Mouse (Mus musculus) embryonic facial prominence, embryonic 11.5 days (tissue): ENCODE measurements around the gene Alyref. TPM values are rescaled to one million over a fixed set of nuclear protein-coding genes. Genes with fewer than 3 reads are reported as not detected.
"Not testable (repeated sequence)": the region's sequence is repeated elsewhere in the genome, so short reads cannot be mapped to it uniquely, and the experiment has no call there.

Experiments
- ATAC-seq: fragments of 200-750 bp; cut with Nextera tagmentation; replicated peaks from 2 replicates; pipeline ENCODE4 v1.8.0; 2017; ENCODE audit warnings: low read depth; ENCODE audit not compliant: insufficient number of reproducible peaks, low FRiP score, low TSS enrichment
- DNase-seq: peaks from one replicate; pipeline ENCODE4 v3.0.0-alpha.2; 2015; ENCODE audit warnings: low spot score
- H3K27ac ChIP-seq: fragments of 300-500 bp; sonication (generic); replicated peaks from 2 replicates; pipeline ENCODE4 v1.5.1; 2014; ENCODE audit warnings: mild to moderate bottlenecking, low read depth, low read length, control low read depth
- H3K27me3 ChIP-seq: fragments of 300-500 bp; sonication (generic); 2 replicates; pipeline ENCODE4 v1.6.1; 2014; ENCODE audit warnings: mild to moderate bottlenecking, low read length, moderate library complexity, mixed read lengths; ENCODE audit not compliant: control insufficient read depth, insufficient read depth
- H3K36me3 ChIP-seq: fragments of 300-500 bp; sonication (generic); replicated peaks from 2 replicates; pipeline ENCODE4 v1.6.1; 2014; ENCODE audit warnings: low read depth, mild to moderate bottlenecking, low read length, moderate library complexity, mixed read lengths; ENCODE audit not compliant: control insufficient read depth, insufficient read depth
- H3K4me1 ChIP-seq: fragments of 300-500 bp; sonication (generic); 2 replicates; pipeline ENCODE4 v1.6.1; 2014; ENCODE audit warnings: low read length, mixed read lengths; ENCODE audit not compliant: control insufficient read depth, insufficient read depth
- H3K4me2 ChIP-seq: fragments of 300-500 bp; sonication (generic); 2 replicates; pipeline ENCODE4 v1.6.1; 2014; ENCODE audit warnings: low read depth, mild to moderate bottlenecking, control low read depth, low read length, moderate library complexity
- H3K4me3 ChIP-seq: fragments of 300-500 bp; sonication (generic); 2 replicates; pipeline ENCODE4 v1.5.1; 2014; ENCODE audit warnings: low read depth, low read length, control low read depth
- H3K9ac ChIP-seq: fragments of 300-500 bp; sonication (generic); replicated peaks from 2 replicates; pipeline ENCODE4 v1.6.1; 2014; ENCODE audit warnings: mild to moderate bottlenecking, control low read depth, low read length
- H3K9me3 ChIP-seq: fragments of 300-500 bp; sonication (generic); replicated peaks from 2 replicates; pipeline ENCODE4 v1.6.1; 2016; ENCODE audit warnings: mild to moderate bottlenecking, low read length, inconsistent platforms, mixed read lengths; ENCODE audit not compliant: control insufficient read depth
- WGBS: fragments of 180-500 bp; shearing (Covaris S2); extraction: QIAGEN DNeasy Blood & Tissue Kit; methylation state at CpG from one replicate; pipeline ENCODE4 v1.1.7; 2014; 5-methylcytosine and 5-hydroxymethylcytosine counted together
- polyA plus RNA-seq: library from polyadenylated mRNA; unstranded; fragments of >200 nt; fragmentation: Nextera tagmentation; extraction: Ambion mirVana; gene quantifications from 2 replicates; pipeline ENCODE4 v1.2.1, GENCODE M21; 2014

Gene Alyref
- polyA plus RNA-seq, 1 experiment from 2014 or later, result 893 TPM

- not testable (repeated sequence) for H3K9ac ChIP-seq, H3K4me3 ChIP-seq, DNase-seq, H3K9me3 ChIP-seq, ATAC-seq, H3K4me2 ChIP-seq, H3K27me3 ChIP-seq, H3K27ac ChIP-seq
- Histone ChIP-seq H3K4me1 (peaks cover 14% of the 10 kb centered on the region), H3K36me3 (peaks cover 15% of the 10 kb centered on the region)
- 96% methylated on average over 2 of the region's 2 CpGs for WGBS
Observed at GRCm38 (mm10) chr11:120582982-120583293, 15.2 kb downstream of the Alyref start.

GRCm38 (mm10) chr11:120582268-120582981, 15.7 kb downstream of the Alyref start:
- WGBS, result 82% methylated on average over 8 of the region's 8 CpGs
- peaks cover 17% of the 10 kb centered on the region for H3K36me3 ChIP-seq

GRCm38 (mm10) chr11:120581490-120582267, 16.5 kb downstream of the Alyref start, which contains the start of gene Arhgdia:
TSS of gene Arhgdia (minus strand) at chr11:120581624.
- no peaks in the 10 kb centered on the region for H3K27me3 ChIP-seq
- H3K27ac ChIP-seq, result peak within 1 kb of the TSS; percentile 89
- WGBS, result 6% methylated on average over 61 of the region's 75 CpGs
- H3K36me3 ChIP-seq, result peaks cover 17% of the 10 kb centered on the region
- ATAC-seq, result no peak; the same call in 1 of the 2 replicates
- peak within 1 kb of the TSS; percentile 95 for H3K9ac ChIP-seq
- peaks cover 14% of the 10 kb centered on the region for H3K4me1 ChIP-seq
- DNase-seq, result peak; percentile 87
- H3K4me2 ChIP-seq, result peak within 1 kb of the TSS; percentile 90
- peak within 1 kb of the TSS; percentile 94 for H3K4me3 ChIP-seq
- H3K9me3 ChIP-seq, result peaks cover 3% of the 10 kb centered on the region

More at GRCm38 (mm10) chr11:120582268-120582981, 15.7 kb downstream of the Alyref start:
- H3K4me1 ChIP-seq, result peaks cover 14% of the 10 kb centered on the region
- peak overlapping the region; percentile 89 for H3K27ac ChIP-seq
- peak overlapping the region; percentile 90 for H3K4me2 ChIP-seq
- DNase-seq, result peak; percentile 38
- no peak for ATAC-seq
- no peaks in the 10 kb centered on the region for H3K27me3 ChIP-seq
- peak overlapping the region; percentile 95 for H3K9ac ChIP-seq
- H3K9me3 ChIP-seq, result peaks cover 3% of the 10 kb centered on the region
- peak overlapping the region; percentile 94; the same call in 1 of the 2 replicates for H3K4me3 ChIP-seq

- peaks cover 3% of the 10 kb centered on the region for H3K9me3 ChIP-seq
- no peaks in the 10 kb centered on the region for H3K27me3 ChIP-seq
- H3K4me1 ChIP-seq, result peaks cover 14% of the 10 kb centered on the region
- H3K4me3 ChIP-seq, result peak overlapping the region; percentile 94
- no peak for ATAC-seq
- peak overlapping the region; percentile 89 for H3K27ac ChIP-seq
- peaks cover 17% of the 10 kb centered on the region for H3K36me3 ChIP-seq
- peak; percentile 40 for DNase-seq
- H3K9ac ChIP-seq, result peak overlapping the region; percentile 95
- H3K4me2 ChIP-seq, result peak overlapping the region; percentile 90
- WGBS, result under 1% methylated on average over 42 of the region's 44 CpGs
Observed at GRCm38 (mm10) chr11:120580871-120581331, 17.3 kb downstream of the Alyref start.

GRCm38 (mm10) chr11:120580190-120580589, 18.0 kb downstream of the Alyref start:
- peak overlapping the region; percentile 95 for H3K9ac ChIP-seq
- H3K9me3 ChIP-seq, result peaks cover 3% of the 10 kb centered on the region
- H3K4me2 ChIP-seq, result peak overlapping the region; percentile 90
- peak overlapping the region; percentile 89; the same call in 1 of the 2 replicates for H3K27ac ChIP-seq
- H3K4me1 ChIP-seq, result peaks cover 14% of the 10 kb centered on the region
- 62% methylated on average over 7 of the region's 7 CpGs for WGBS
- H3K4me3 ChIP-seq, result peak overlapping the region; percentile 94
- no peak for DNase-seq
- H3K36me3 ChIP-seq, result peaks cover 17% of the 10 kb centered on the region
- H3K27me3 ChIP-seq, result no peaks in the 10 kb centered on the region
- ATAC-seq, result no peak

GRCm38 (mm10) chr11:120579316-120580107, 18.7 kb downstream of the Alyref start:
- Histone ChIP-seq H3K9ac (peak overlapping the region; percentile 95), H3K4me2 (peak overlapping the region; percentile 90), H3K4me3 (peak overlapping the region; percentile 94), H3K27ac (no peak overlapping the region), H3K27me3 (no peaks in the 10 kb centered on the region), H3K4me1 (peaks cover 14% of the 10 kb centered on the region), H3K36me3 (peaks cover 17% of the 10 kb centered on the region), H3K9me3 (peaks cover 3% of the 10 kb centered on the region)
- WGBS, result 61% methylated on average over 15 of the region's 15 CpGs
- ATAC-seq (no peak), DNase-seq (peak; percentile 93)

- Histone ChIP-seq H3K27me3 (no peaks in the 10 kb centered on the region), H3K9me3 (no peaks in the 10 kb centered on the region; the same call in 1 of the 2 replicates), H3K4me3 (no peak overlapping the region), H3K36me3 (peaks cover 14% of the 10 kb centered on the region), H3K27ac (no peak overlapping the region), H3K4me2 (no peak overlapping the region), H3K4me1 (peaks cover 14% of the 10 kb centered on the region), H3K9ac (peak overlapping the region; percentile 13; the same call in 1 of the 2 replicates)
- WGBS, result 77% methylated on average over 11 of the region's 11 CpGs
- no peak for ATAC-seq
- no peak for DNase-seq
Observed at GRCm38 (mm10) chr11:120578694-120579243, 19.4 kb downstream of the Alyref start.
